ENCODE assay signal across 8 mouse cellular contexts in the genomic region with DNA sequence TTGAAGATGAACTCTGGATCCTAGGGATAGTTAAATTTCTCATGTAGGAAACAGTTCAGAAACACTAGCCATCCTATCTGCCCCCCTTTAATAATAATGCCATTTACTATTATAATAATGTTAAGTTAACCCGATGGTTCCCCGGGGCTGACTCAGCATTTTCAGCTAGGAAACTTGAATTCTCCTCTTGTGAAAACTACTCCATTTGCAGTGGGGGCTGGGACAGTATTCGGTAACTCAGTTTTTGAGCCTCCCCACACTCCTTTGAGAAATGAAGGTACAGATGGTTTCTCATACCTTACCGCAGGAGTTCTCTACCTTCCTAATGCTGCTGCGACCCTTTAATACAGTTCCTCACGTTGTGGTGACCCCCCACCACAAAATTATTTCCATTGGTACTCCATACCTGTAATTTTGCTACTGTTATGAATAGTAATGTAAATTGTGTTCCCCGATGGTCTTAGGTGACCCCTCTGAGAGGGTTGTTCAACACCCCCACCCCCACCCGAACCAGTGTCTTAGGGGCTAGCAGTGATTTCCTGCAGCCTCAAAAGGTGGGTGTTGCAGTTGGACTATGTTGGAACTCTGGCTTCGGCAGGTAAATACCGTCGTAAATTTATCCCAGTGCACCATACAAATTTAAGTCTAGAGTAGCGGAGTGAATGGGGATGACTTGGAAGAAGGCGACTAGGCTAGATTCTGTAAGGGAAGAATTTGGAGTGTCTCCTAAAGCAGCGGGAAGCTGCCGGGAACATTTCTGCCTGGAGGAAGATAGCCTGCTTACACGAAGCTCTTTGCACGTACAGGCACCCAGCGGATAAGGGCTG. TPM values are rescaled to one million over a fixed set of nuclear protein-coding genes. Genes with fewer than 3 reads are reported as not detected.
DNase-seq lines count a peak whose midpoint lies in the region; ATAC-seq and TF ChIP-seq lines count a peak whose summit lies in the region.

No protein-coding gene starts in this region.

- WGBS in kidney, postnatal 0 days: 27% methylated on average over 18 of the region's 18 CpGs
- WGBS in embryonic facial prominence, embryonic 12.5 days: 30% methylated on average over 18 of the region's 18 CpGs
- WGBS in hindbrain, embryonic 16.5 days: 29% methylated on average over 18 of the region's 18 CpGs
- 31% methylated on average over 18 of the region's 18 CpGs for WGBS in midbrain, embryonic 16.5 days

- no peak for DNase-seq in kidney, postnatal 0 days (ENCODE audit: low spot score)
- DNase-seq in kidney, adult 18-20 months: no peak
- no peak for DNase-seq in gastrocnemius, postnatal 4 days (ENCODE audit: low spot score in 2 of 2)
- DNase-seq in yolk sac, embryonic 10.5 days (ENCODE audit: low spot score): no peak

- H3K27ac ChIP-seq in kidney, postnatal 0 days: peak overlapping the region; percentile 90; the same call in 1 of the 2 replicates
- H3K27ac ChIP-seq in embryonic facial prominence, embryonic 12.5 days: no peak overlapping the region
- peak overlapping the region; percentile 78 for H3K27ac ChIP-seq in hindbrain, embryonic 16.5 days (ENCODE audit: low read depth, low read length)
- peak overlapping the region; percentile 93 for H3K27ac ChIP-seq in midbrain, embryonic 16.5 days (ENCODE audit: low read length)

- no peak for TF ChIP-seq CTCF in kidney, postnatal 0 days (IDR thresholded peaks at IDR 0.05; ENCODE audit: low read depth)

- ATAC-seq in kidney, postnatal 0 days (replicated peaks; ENCODE audit: low FRiP score, low read depth): no peak
- ATAC-seq in embryonic facial prominence, embryonic 12.5 days (ENCODE audit: insufficient number of reproducible peaks, insufficient read depth, low FRiP score, low TSS enrichment): peak; percentile 37; the same call in 1 of the 2 replicates
- ATAC-seq in hindbrain, embryonic 16.5 days: peak; percentile 65; the same call in 1 of the 2 replicates
- peak; percentile 1 for ATAC-seq in midbrain, embryonic 16.5 days
- no peak for ATAC-seq in inflammation-experienced regulatory T-cells, adult 6 months

- H3K9ac ChIP-seq in kidney, postnatal 0 days (ENCODE audit: low read depth, low read length): 0 out of 2 replicates have a peak overlapping the region, but pooled peaks have one; percentile 38
- no peak overlapping the region for H3K9ac ChIP-seq in embryonic facial prominence, embryonic 12.5 days
- peak overlapping the region; percentile 97 for H3K9ac ChIP-seq in hindbrain, embryonic 16.5 days (ENCODE audit: low read depth, low read length)
- H3K9ac ChIP-seq in midbrain, embryonic 16.5 days (ENCODE audit: low read depth, low read length): peak overlapping the region; percentile 53

- H3K4me1 ChIP-seq in kidney, postnatal 0 days (replicated peaks; ENCODE audit: insufficient read depth, low read length): peaks cover 12% of the 10 kb centered on the region; the same call in 1 of the 2 replicates
- peaks cover 14% of the 10 kb centered on the region for H3K4me1 ChIP-seq in embryonic facial prominence, embryonic 12.5 days
- peaks cover 20% of the 10 kb centered on the region for H3K4me1 ChIP-seq in hindbrain, embryonic 16.5 days (ENCODE audit: control insufficient read depth, insufficient read depth, low read depth, low read length)
- H3K4me1 ChIP-seq in midbrain, embryonic 16.5 days (ENCODE audit: control insufficient read depth, insufficient read depth, low read length): peaks cover 18% of the 10 kb centered on the region

- H3K9me3 ChIP-seq in kidney, postnatal 0 days (replicated peaks; ENCODE audit: low read length): no peaks in the 10 kb centered on the region
- no peaks in the 10 kb centered on the region for H3K9me3 ChIP-seq in embryonic facial prominence, embryonic 12.5 days
- H3K9me3 ChIP-seq in hindbrain, embryonic 16.5 days (ENCODE audit: control insufficient read depth, low read length): no peaks in the 10 kb centered on the region
- no peaks in the 10 kb centered on the region for H3K9me3 ChIP-seq in midbrain, embryonic 16.5 days (replicated peaks; ENCODE audit: control insufficient read depth, low read length, poor library complexity, severe bottlenecking)

- peak overlapping the region; percentile 99 for H3K4me3 ChIP-seq in kidney, postnatal 0 days (replicated peaks; ENCODE audit: low read depth, low read length)
- H3K4me3 ChIP-seq in embryonic facial prominence, embryonic 12.5 days: peak overlapping the region; percentile 99
- peak overlapping the region; percentile 100 for H3K4me3 ChIP-seq in hindbrain, embryonic 16.5 days (ENCODE audit: low read length)
- H3K4me3 ChIP-seq in midbrain, embryonic 16.5 days (ENCODE audit: low read depth, low read length): peak overlapping the region; percentile 99

- H3K4me2 ChIP-seq in kidney, postnatal 0 days (ENCODE audit: low read length): peak overlapping the region; percentile 62
- peak overlapping the region; percentile 87 for H3K4me2 ChIP-seq in embryonic facial prominence, embryonic 12.5 days (replicated peaks)
- peak overlapping the region; percentile 72 for H3K4me2 ChIP-seq in hindbrain, embryonic 16.5 days (ENCODE audit: low read length)
- H3K4me2 ChIP-seq in midbrain, embryonic 16.5 days (ENCODE audit: low read length): peak overlapping the region; percentile 62

- H3K27me3 ChIP-seq in kidney, postnatal 0 days (ENCODE audit: insufficient read depth, low read length): no peaks in the 10 kb centered on the region
- H3K27me3 ChIP-seq in embryonic facial prominence, embryonic 12.5 days: no peaks in the 10 kb centered on the region
- H3K27me3 ChIP-seq in hindbrain, embryonic 16.5 days (replicated peaks; ENCODE audit: control insufficient read depth, insufficient read depth, low read length): no peaks in the 10 kb centered on the region
- no peaks in the 10 kb centered on the region for H3K27me3 ChIP-seq in midbrain, embryonic 16.5 days (ENCODE audit: control insufficient read depth, insufficient read depth, low read depth, low read length)

- no peaks in the 10 kb centered on the region for H3K36me3 ChIP-seq in kidney, postnatal 0 days (ENCODE audit: insufficient read depth, low read length)
- peaks cover 4% of the 10 kb centered on the region; the same call in 1 of the 2 replicates for H3K36me3 ChIP-seq in embryonic facial prominence, embryonic 12.5 days
- H3K36me3 ChIP-seq in hindbrain, embryonic 16.5 days (ENCODE audit: control insufficient read depth, insufficient read depth, low read length): no peaks in the 10 kb centered on the region
- H3K36me3 ChIP-seq in midbrain, embryonic 16.5 days (ENCODE audit: control insufficient read depth, insufficient read depth, low read length): no peaks in the 10 kb centered on the region

RNA-seq across cellular contexts. Expression of gene Agfg1, which starts 0.6 kb away (rescaled TPM):
- 23.5 and 25.2 TPM in 2 replicates for polyA plus RNA-seq in kidney, postnatal 0 days (2015; fragmentation: Nextera tagmentation; extraction: Ambion mirVana)
- 38.9 and 39.5 TPM in 2 replicates for polyA plus RNA-seq in embryonic facial prominence, embryonic 12.5 days (2016; fragmentation: Nextera tagmentation; extraction: Ambion mirVana)
- 23.9 and 27.7 TPM in 2 replicates for polyA plus RNA-seq in hindbrain, embryonic 16.5 days (2015; fragmentation: Nextera tagmentation; extraction: Ambion mirVana)
- polyA plus RNA-seq in midbrain, embryonic 16.5 days (2015; fragmentation: Nextera tagmentation; extraction: Ambion mirVana): 25.7 and 27.9 TPM in 2 replicates
- 10 to 100 TPM; 32.2 to 33.2 (median 32.6) TPM for polyA plus RNA-seq in inflammation-experienced regulatory T-cells, adult 6 months (2017; shearing (Covaris generic))
- total RNA-seq in gastrocnemius, postnatal 4 days (2021): 10 to 100 TPM; 37.1 to 41.4 TPM

Comparison
In these comparisons a context has a peak if more than half of its experiments do, and no peak if none do; other contexts are left out.
1. ATAC-seq: peak in embryonic facial prominence, embryonic 12.5 days (single experiment), hindbrain, embryonic 16.5 days (single experiment) and midbrain, embryonic 16.5 days (single experiment); none in kidney, postnatal 0 days (single experiment) and inflammation-experienced regulatory T-cells, adult 6 months (single experiment).
2. Peak in every context shown above with its lines, with median percentiles within 50 percentile points of each other: H3K4me2 ChIP-seq and H3K4me3 ChIP-seq.